Mouse (Mus musculus) gastrocnemius, postnatal 4 days (tissue): ENCODE data around the gene Mrpl23. TPM values are rescaled to one million over a fixed set of nuclear protein-coding genes. Genes with fewer than 3 reads are reported as not detected.

Source experiments
- DNase-seq, 2 experiments: peaks; one replicate each; pipeline ENCODE4 v3.0.0; 2021 to 2022; ENCODE audit warnings: low spot score in 2 of 2, mixed read lengths in 2 of 2
- total RNA-seq, 2 experiments: library from RNA; stranded (reverse); gene quantifications; 2 replicates each; pipeline ENCODE4 v1.2.3; 2021

The Mrpl23 gene
- total RNA-seq, 2 experiments from 2014 or later, result 6.3 to 9.4 TPM

- DNase-seq, result peak; percentile 56 to 67
Observed at GRCm38 (mm10) chr7:142550935-142551373, 18.5 kb downstream of the Mrpl23 start.

GRCm38 (mm10) chr7:142551691-142552090 lies 19.2 kb downstream of the Mrpl23 start:
- no peak for DNase-seq

- no peak for DNase-seq
Observed at GRCm38 (mm10) chr7:142552591-142553416, 20.3 kb downstream of the Mrpl23 start.

- no peak for DNase-seq
Observed at GRCm38 (mm10) chr7:142553417-142554335, 21.2 kb downstream of the Mrpl23 start.

GRCm38 (mm10) chr7:142554625-142555024 lies 22.1 kb downstream of the Mrpl23 start:
- no peak for DNase-seq

- DNase-seq, result no peak
Observed at GRCm38 (mm10) chr7:142555366-142556088, 23.0 kb downstream of the Mrpl23 start.

GRCm38 (mm10) chr7:142556089-142556476 lies 23.6 kb downstream of the Mrpl23 start:
- no peak for DNase-seq

- no peak for DNase-seq
Observed at GRCm38 (mm10) chr7:142557696-142558095, 25.2 kb downstream of the Mrpl23 start.

- no peak for DNase-seq
Observed at GRCm38 (mm10) chr7:142558511-142559146, 26.1 kb downstream of the Mrpl23 start.

GRCm38 (mm10) chr7:142559651-142560175 lies 27.2 kb downstream of the Mrpl23 start:
- DNase-seq, result no peak

- no peak for DNase-seq
Observed at GRCm38 (mm10) chr7:142560942-142561855, 28.7 kb downstream of the Mrpl23 start.

GRCm38 (mm10) chr7:142561856-142562404 lies 29.4 kb downstream of the Mrpl23 start:
- DNase-seq, result no peak

GRCm38 (mm10) chr7:142563168-142563567 lies 30.7 kb downstream of the Mrpl23 start:
- DNase-seq, result no peak

- no peak for DNase-seq
Observed at GRCm38 (mm10) chr7:142564955-142565643, 32.6 kb downstream of the Mrpl23 start.

GRCm38 (mm10) chr7:142566512-142566911 lies 34.0 kb downstream of the Mrpl23 start:
- DNase-seq, result no peak

GRCm38 (mm10) chr7:142568985-142569384 lies 36.5 kb downstream of the Mrpl23 start:
- no peak for DNase-seq

GRCm38 (mm10) chr7:142570565-142570964 lies 38.1 kb downstream of the Mrpl23 start:
- DNase-seq, result no peak

GRCm38 (mm10) chr7:142571458-142572220 lies 39.2 kb downstream of the Mrpl23 start:
- no peak for DNase-seq
